Mouse (Mus musculus) forebrain, embryonic 16.5 days (tissue): ENCODE measurements around the gene Tnfsf13b. TPM values are rescaled to one million over a fixed set of nuclear protein-coding genes. Genes with fewer than 3 reads are reported as not detected.

ENCODE experiments used
- ATAC-seq: fragments of 200-750 bp; cut with Nextera tagmentation; 2 replicates; pipeline ENCODE4 v1.8.0; 2017; ENCODE audit warnings: mild to moderate bottlenecking, moderate library complexity
- H3K27ac ChIP-seq: fragments of 300-500 bp; sonication (generic); 2 replicates; pipeline ENCODE4 v1.5.1; 2014; ENCODE audit warnings: low read length, control low read depth
- H3K27me3 ChIP-seq: fragments of 300-500 bp; sonication (generic); replicated peaks from 2 replicates; pipeline ENCODE4 v1.6.1; 2014; ENCODE audit warnings: low read length; ENCODE audit not compliant: control insufficient read depth, insufficient read depth
- H3K36me3 ChIP-seq: fragments of 300-500 bp; sonication (generic); 2 replicates; pipeline ENCODE4 v1.6.1; 2014; ENCODE audit not compliant: control insufficient read depth, insufficient read depth
- H3K4me1 ChIP-seq: fragments of 300-500 bp; sonication (generic); replicated peaks from 2 replicates; pipeline ENCODE4 v1.6.1; 2014; ENCODE audit warnings: low read length; ENCODE audit not compliant: control insufficient read depth, insufficient read depth
- H3K4me2 ChIP-seq: fragments of 300-500 bp; sonication (generic); 2 replicates; pipeline ENCODE4 v1.6.1; 2014; ENCODE audit warnings: mild to moderate bottlenecking, low read length, control low read depth
- H3K4me3 ChIP-seq: fragments of 300-500 bp; sonication (generic); replicated peaks from 2 replicates; pipeline ENCODE4 v1.5.1; 2014; ENCODE audit warnings: mild to moderate bottlenecking, low read length, control low read depth
- H3K9ac ChIP-seq: fragments of 300-500 bp; sonication (generic); replicated peaks from 2 replicates; pipeline ENCODE4 v1.6.1; 2014; ENCODE audit warnings: low read depth, low read length, control low read depth
- H3K9me3 ChIP-seq: fragments of 300-500 bp; sonication (generic); 2 replicates; pipeline ENCODE4 v1.6.1; 2016; ENCODE audit warnings: low read length; ENCODE audit not compliant: control insufficient read depth
- WGBS: fragments of 180-500 bp; shearing (Covaris S2); extraction: QIAGEN DNeasy Blood & Tissue Kit; methylation state at CpG from one replicate; pipeline ENCODE4 v1.1.7; 2014; 5-methylcytosine and 5-hydroxymethylcytosine counted together
- polyA plus RNA-seq: library from polyadenylated mRNA; unstranded; fragments of >200 nt; fragmentation: Nextera tagmentation; extraction: Ambion mirVana; gene quantifications from 2 replicates; pipeline ENCODE4 v1.2.1, GENCODE M21; 2015

The Tnfsf13b gene
- polyA plus RNA-seq, 1 experiment from 2014 or later = 0.43 TPM

GRCm38 (mm10) chr8:10072347-10072746, 66.1 kb downstream of the Tnfsf13b start:
- Histone ChIP-seq H3K27ac (no peak overlapping the region), H3K27me3 (no peaks in the 10 kb centered on the region)

More at GRCm38 (mm10) chr8:10072347-10072746, 66.1 kb downstream of the Tnfsf13b start:
- Histone ChIP-seq H3K36me3 (no peaks in the 10 kb centered on the region), H3K9me3 (no peaks in the 10 kb centered on the region), H3K4me3 (no peak overlapping the region), H3K4me1 (no peaks in the 10 kb centered on the region), H3K9ac (no peak overlapping the region), H3K4me2 (no peak overlapping the region)
- WGBS = 95% methylated on average over 2 of the region's 2 CpGs
- no peak for ATAC-seq

Other genes starting within 250 kb of the Tnfsf13b start
- gene Fam155a, start 235.3 kb upstream of the Tnfsf13b start, polyA plus RNA-seq = 13.8 and 17.6 TPM in 2 replicates
- not detected in 2 replicates for gene Gm10217, start 142.2 kb upstream of the Tnfsf13b start, polyA plus RNA-seq
- 11.0 and 11.7 TPM in 2 replicates for gene Lig4, start 28.8 kb upstream of the Tnfsf13b start, polyA plus RNA-seq
- 15.2 and 18.3 TPM in 2 replicates for gene Abhd13, start 28.8 kb upstream of the Tnfsf13b start, polyA plus RNA-seq
- 3.4 and 5.8 TPM in 2 replicates for gene Myo16, start 147.4 kb downstream of the Tnfsf13b start, polyA plus RNA-seq